Mouse (Mus musculus): Measurements from ENCODE around the gene Adh4. TPM values are rescaled to one million over a fixed set of nuclear protein-coding genes. Genes with fewer than 3 reads are reported as not detected.

The Adh4 gene
- total and polyA plus RNA-seq, 3 experiments, result 0.25 TPM; not detected in 2

GRCm38 (mm10) chr3:138420385-138420784, 5.1 kb downstream of the Adh4 start:
- Histone ChIP-seq H3K4me2 (ENCODE audit: insufficient read depth, low read depth, poor library complexity, severe bottlenecking) (no peak overlapping the region), H3K9ac (ENCODE audit: insufficient read depth, low read depth) (no peak overlapping the region), H3K4me1 (ENCODE audit: control insufficient read depth in 1 of 2, insufficient read depth in 2 of 2) (peaks cover 10 to 21% of the 10 kb centered on the region in 2 experiments), H3K4me3 (replicated peaks in 1 of 3; ENCODE audit: low read depth in 2 of 3, low read length in 2 of 3, poor library complexity in 1 of 3) (no peak overlapping the region), H3K27me3 (replicated peaks) (peaks cover 1% of the 10 kb centered on the region), H3K36me3 (replicated peaks in 1 of 2; ENCODE audit: control insufficient read depth in 1 of 2, insufficient read depth in 1 of 2, low read length in 1 of 2) (no peaks in the 10 kb centered on the region), H3K9me3 (replicated peaks; ENCODE audit: low read length) (no peaks in the 10 kb centered on the region), H3K79me2 (replicated peaks; ENCODE audit: control insufficient read depth, extremely low read depth, insufficient read depth, poor library complexity, severe bottlenecking) (no peaks in the 10 kb centered on the region), H3K27ac (ENCODE audit: insufficient read depth, low read depth) (no peak overlapping the region)
- dilution Hi-C loops (cut with MboI; ENCODE audit: extremely low pct_ligation_motif_present, extremely low pct_unique_long_range_greater_than_20kb, low sequenced_read_pairs), result no loop called here
- DNase-seq (ENCODE audit: extremely low read depth), result peak; percentile 50
- TF ChIP-seq CHD1 (IDR thresholded peaks at IDR 0.05; ENCODE audit: low read depth, low read length) (no peak), MAZ (IDR thresholded peaks at IDR 0.05; ENCODE audit: low read depth, low read length) (no peak), BHLHE40 (IDR thresholded peaks at IDR 0.05; ENCODE audit: low read depth, low read length) (peak; percentile 82), MAX (IDR thresholded peaks at IDR 0.05; ENCODE audit: low read length) (peak; percentile 70), ETS1 (conservative IDR thresholded peaks at IDR 0.05; ENCODE audit: low read depth, low read length) (peak; percentile 67), MYC (IDR thresholded peaks at IDR 0.05; ENCODE audit: low read depth, low read length) (peak; percentile 92), MAFK (IDR thresholded peaks at IDR 0.05; ENCODE audit: insufficient replicate concordance, low read length) (peak; percentile 50; the same call in 1 of the 2 replicates), ZNF384 (IDR thresholded peaks at IDR 0.05; ENCODE audit: low read depth, low read length) (peak; percentile 90), EP300 (IDR thresholded peaks at IDR 0.05; ENCODE audit: low read length) (peak; percentile 96), ZMIZ1 (IDR thresholded peaks at IDR 0.05; ENCODE audit: low read depth, low read length) (no peak), TCF12 (IDR thresholded peaks at IDR 0.05; ENCODE audit: low read depth, low read length) (0 out of 2 replicates have a peak, but pooled peaks have one; percentile 41), JUN (IDR thresholded peaks at IDR 0.05; ENCODE audit: insufficient read depth, low read depth, low read length) (peak; percentile 88), IRF4 (IDR thresholded peaks at IDR 0.05; ENCODE audit: low read depth, low read length) (peak; percentile 95), JUND (conservative IDR thresholded peaks at IDR 0.05; ENCODE audit: low read depth, low read length) (peak; percentile 97), MEF2A (IDR thresholded peaks at IDR 0.05; ENCODE audit: borderline replicate concordance, low read depth, low read length) (peak; percentile 45; the same call in 1 of the 2 replicates)
- in situ Hi-C loops (cut with MboI; ENCODE audit: low pct_ligation_motif_present, low pct_unique_long_range_greater_than_20kb, low sequenced_read_pairs), result no loop called here

- H3K9me3 ChIP-seq (replicated peaks; ENCODE audit: low read length), result no peaks in the 10 kb centered on the region
- H3K36me3 ChIP-seq (replicated peaks in 1 of 2; ENCODE audit: control insufficient read depth in 1 of 2, insufficient read depth in 1 of 2, low read length in 1 of 2), result no peaks in the 10 kb centered on the region
- no peak overlapping the region for H3K4me2 ChIP-seq (ENCODE audit: insufficient read depth, low read depth, poor library complexity, severe bottlenecking)
- H3K9ac ChIP-seq (ENCODE audit: insufficient read depth, low read depth), result no peak overlapping the region
- H3K4me1 ChIP-seq (ENCODE audit: control insufficient read depth in 1 of 2, insufficient read depth in 2 of 2), result peaks cover 10 to 21% of the 10 kb centered on the region in 2 experiments
- H3K4me3 ChIP-seq (replicated peaks in 1 of 3; ENCODE audit: low read depth in 2 of 3, low read length in 2 of 3, poor library complexity in 1 of 3), result no peak overlapping the region
- peaks cover 1% of the 10 kb centered on the region for H3K27me3 ChIP-seq (replicated peaks)
- H3K27ac ChIP-seq (ENCODE audit: insufficient read depth, low read depth), result no peak overlapping the region
- TF ChIP-seq MYC (IDR thresholded peaks at IDR 0.05; ENCODE audit: low read depth, low read length), result no peak
- TF ChIP-seq EP300 (IDR thresholded peaks at IDR 0.05; ENCODE audit: low read length), result peak; percentile 29; the same call in 1 of the 2 replicates
- TF ChIP-seq MEF2A (IDR thresholded peaks at IDR 0.05; ENCODE audit: borderline replicate concordance, low read depth, low read length), result no peak
- TF ChIP-seq MAFK (IDR thresholded peaks at IDR 0.05; ENCODE audit: insufficient replicate concordance, low read length), result peak; percentile 75
- no peaks in the 10 kb centered on the region for H3K79me2 ChIP-seq (replicated peaks; ENCODE audit: control insufficient read depth, extremely low read depth, insufficient read depth, poor library complexity, severe bottlenecking)
- dilution Hi-C loops (cut with MboI; ENCODE audit: extremely low pct_ligation_motif_present, extremely low pct_unique_long_range_greater_than_20kb, low sequenced_read_pairs), result no loop called here
- DNase-seq (ENCODE audit: extremely low read depth), result no peak
- in situ Hi-C loops (cut with MboI; ENCODE audit: low pct_ligation_motif_present, low pct_unique_long_range_greater_than_20kb, low sequenced_read_pairs), result no loop called here
Observed at GRCm38 (mm10) chr3:138423664-138424063, 8.4 kb downstream of the Adh4 start.

Data from CH12.LX (cell line).